Mouse (Mus musculus): Measurements from ENCODE around the gene Cpne5.
"Not testable (repeated sequence)": the region's sequence is repeated elsewhere in the genome, so short reads cannot be mapped to it uniquely, and the experiment has no call there.

Cpne5 gene

DNA sequence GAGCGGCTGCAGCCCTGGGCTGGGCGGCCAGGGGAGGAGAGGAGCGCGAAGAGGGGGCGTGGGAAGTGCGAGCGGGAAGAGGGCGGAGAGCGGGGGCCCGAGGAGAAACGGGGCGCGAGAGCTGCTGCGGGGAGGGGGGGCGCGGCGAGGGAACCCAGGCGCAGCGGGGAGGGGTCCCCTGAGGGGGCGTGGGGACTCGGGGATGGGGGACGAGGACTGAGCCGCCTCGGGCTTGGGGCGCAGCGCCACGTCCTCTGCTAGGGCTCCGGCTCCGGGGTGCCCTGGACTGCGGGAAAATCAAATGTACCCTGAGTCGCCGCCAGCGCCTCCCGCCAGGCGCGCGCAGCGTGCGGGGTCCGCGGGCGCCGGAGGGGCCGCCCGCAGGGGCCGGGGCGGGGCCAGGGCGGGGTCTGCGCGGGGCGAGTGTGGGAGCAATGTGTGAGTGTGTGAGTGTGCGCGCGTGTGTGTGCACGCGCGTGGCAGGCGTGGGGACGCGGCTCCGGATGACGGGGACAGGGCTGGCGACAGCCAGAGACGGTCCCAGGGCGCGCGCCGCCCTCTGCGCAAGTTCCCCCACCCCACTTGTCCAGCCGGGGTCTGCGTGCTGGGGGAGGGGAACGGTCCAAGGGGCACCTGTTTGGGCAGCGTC lies at the start of gene Cpne5:
Gene Cpne5, minus strand, starts transcription at position 396 of the 649 bp plus-strand sequence.
- no peak for DNase-seq (ENCODE audit: low read depth)

DNA sequence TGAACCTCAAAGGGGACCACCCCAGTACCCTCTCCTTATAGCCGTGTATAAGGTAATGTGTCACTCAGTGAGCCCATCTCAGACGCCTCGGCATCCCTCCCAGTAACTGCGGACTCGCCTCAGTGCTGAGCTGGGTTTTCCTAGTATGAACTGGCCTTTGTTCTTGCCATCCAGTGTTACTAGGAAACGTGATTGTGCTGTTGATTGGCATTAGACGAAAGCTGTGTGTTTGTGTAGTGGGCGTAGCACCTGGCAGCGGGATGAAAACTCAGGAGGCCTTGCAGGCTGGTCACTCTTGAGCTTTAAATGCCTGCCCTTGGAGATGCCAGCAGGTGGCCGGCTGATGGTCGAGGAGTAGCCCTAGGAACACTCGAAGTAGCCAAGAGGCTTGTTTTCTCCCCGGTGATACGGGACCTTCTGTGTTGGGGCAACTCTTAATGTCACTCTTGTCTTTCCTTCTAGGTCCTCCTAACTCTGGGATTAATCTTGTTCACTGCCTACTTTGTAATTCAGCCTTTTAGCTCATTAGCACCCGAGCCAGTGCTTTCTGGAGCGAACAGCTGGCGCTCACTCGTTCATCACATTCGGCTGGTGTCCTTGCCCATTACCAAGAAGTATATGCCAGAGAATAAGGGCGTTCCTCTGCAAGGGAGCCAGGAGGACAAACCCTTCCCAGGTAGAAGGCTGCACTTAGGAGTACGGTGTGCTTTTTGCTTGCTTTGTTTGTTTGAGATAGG lies 44.4 kb upstream of the Cpne5 start:
- no peak for DNase-seq (ENCODE audit: low read depth)

DNA sequence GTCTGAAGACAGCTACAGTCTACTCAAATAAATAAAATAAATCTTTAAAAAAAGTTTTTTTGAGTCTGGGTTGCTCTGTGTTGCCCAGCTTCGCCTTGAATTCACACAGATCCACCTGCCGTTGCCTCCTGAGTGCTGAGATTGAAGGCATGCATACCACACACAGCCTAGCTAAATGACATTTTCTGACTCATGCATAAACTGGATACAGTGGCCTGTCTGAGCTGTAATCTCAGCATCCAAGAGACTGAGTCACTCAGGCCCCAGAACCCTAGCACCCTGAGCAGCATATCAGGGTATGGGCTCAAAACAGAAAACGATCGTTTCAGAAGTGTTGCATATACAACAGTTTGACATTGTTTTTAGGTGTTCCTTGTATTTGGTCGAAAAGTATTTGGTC lies 43.6 kb upstream of the Cpne5 start:
- DNase-seq (ENCODE audit: low read depth) = no peak

DNA sequence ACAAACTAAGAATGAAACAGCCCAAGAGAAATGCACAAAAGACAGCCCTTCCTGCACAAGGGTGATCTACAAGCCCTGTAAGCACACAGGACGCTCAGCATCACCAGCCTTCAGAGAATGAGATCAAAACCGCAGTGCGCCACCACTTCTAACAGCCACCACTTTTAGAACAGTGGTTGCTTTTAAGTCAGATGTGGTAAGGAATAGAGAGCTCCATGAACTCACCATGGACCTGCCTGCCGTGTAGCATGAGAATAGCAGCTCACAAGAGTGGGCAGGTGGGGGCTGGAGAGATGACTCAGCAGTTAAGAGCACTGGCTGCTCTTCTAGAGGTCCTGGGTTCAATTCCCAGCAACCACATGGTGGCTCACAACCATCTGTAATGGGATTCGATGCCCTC lies 42.5 kb upstream of the Cpne5 start:
- no peak for DNase-seq (ENCODE audit: low read depth)

DNA sequence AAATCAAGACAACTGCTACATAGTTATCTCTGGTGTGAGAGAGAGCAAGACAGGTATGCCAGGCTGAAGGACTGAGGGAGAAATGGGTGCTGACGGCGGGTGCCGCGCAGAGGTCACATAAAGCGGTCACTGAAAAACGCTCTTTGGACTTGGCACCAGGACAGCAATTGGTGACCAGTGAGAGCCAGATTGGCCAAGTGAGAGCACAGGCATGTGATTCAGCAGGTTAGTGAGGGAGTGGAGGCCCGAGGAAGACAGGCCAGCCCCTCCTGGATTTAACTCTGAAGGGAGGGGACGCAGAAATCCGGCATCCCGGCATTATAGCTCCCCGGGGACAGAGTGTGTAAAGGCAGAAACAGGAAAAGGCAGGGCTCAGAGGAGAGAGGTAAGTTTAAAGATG lies 35.9 kb upstream of the Cpne5 start:
- DNase-seq (ENCODE audit: low read depth) = no peak

DNA sequence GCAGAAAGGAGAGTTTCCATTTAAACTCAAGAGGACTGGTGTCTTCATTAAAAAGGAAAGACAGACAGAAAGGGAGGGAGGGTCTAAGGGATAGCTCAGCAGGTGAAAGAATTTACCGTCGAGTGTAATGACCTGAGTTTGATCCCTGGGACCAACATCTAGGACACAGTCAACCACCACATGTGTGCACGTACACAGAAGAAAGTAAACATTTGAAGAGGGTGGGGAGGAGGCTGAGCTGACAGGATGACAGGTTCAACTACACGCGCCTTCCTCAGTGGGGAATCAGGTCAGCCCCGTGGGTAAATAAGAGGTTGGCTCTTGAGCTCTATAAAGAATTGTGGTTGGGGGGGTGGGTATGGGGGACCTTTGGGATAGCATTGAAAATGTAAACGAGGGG lies 35.2 kb upstream of the Cpne5 start:
- DNase-seq (ENCODE audit: low read depth) = no peak

DNA sequence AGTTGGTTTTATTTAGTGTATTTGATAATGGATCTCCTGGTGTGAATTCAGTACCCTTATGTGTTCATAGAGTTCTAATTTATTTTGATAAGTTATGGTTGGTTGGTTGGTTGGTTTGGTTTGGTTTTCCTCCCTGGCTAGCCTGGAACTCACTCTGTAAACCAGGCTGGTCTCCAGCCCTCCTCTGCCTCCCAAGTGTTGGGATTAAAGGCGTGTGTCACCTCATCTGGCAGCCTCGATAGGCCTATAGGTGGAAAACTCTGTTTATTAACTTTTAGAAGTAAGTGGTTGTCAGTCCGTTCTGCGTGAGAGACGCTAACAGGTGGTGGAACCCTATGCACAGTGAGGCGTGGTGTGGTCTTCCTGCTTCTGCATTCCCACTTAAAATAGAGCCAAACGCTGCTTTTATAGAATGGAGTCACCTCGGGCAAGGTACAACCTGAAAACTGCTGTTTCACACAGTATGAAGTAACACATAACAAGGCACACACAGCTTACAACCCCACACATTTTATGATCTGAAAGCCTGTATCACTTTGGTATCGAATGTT lies 32.3 kb upstream of the Cpne5 start:
- DNase-seq (ENCODE audit: low read depth) = no peak

DNA sequence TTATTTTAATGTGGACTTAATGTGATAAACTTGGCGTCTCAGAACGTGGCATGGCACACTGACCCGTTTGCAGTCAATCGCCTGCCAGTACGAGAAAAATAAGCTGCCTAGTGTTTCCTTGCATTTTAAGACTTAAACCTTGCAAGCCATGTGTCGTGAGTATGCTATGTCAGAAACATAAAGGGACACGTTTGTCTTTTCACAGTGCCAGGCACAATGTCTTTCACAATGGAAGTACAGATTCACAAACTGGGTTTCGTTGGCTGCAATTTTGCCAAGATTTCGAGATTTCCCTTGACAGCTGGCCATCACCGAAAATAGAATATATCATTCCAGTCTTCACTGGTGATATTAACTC lies 31.4 kb upstream of the Cpne5 start:
- DNase-seq (ENCODE audit: low read depth) = no peak

DNA sequence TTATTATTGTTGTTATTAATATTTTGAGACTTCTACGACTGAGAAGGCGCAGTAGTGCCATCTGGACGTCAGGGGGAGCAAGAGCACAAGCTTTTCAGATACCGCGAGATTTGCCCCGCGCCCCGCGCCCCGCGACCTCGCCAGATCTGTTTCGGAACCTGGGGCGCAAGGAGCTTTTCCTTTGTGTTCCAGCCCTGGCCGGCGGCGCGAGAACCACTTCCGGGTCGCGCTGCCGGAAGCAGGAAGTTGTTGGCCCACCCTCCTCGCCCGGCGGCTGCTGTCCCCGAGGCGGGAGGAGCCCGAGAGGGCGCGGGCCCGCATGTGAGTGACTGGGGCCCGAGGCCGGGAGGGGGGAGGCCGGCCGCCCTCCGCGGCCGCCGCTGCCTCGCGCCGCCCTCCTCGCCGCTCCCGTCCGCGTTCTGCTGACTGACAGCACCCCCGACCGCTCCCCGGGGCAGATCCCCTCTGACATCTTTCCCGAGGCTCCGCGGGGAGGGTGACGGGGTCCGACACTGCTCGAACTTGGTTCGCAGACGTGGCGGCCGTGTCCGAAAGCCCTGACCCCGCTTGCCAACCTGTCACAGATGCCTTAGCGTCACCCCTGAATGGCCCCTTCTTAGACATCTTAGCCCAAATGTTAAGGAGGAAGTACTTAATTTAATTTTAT lies 30.8 kb upstream of the Cpne5 start, which contains the start of gene BC004004:
Gene BC004004, plus strand, starts transcription at position 107 of the 667 bp plus-strand sequence.
- DNase-seq (ENCODE audit: low read depth) = peak; percentile 80

DNA sequence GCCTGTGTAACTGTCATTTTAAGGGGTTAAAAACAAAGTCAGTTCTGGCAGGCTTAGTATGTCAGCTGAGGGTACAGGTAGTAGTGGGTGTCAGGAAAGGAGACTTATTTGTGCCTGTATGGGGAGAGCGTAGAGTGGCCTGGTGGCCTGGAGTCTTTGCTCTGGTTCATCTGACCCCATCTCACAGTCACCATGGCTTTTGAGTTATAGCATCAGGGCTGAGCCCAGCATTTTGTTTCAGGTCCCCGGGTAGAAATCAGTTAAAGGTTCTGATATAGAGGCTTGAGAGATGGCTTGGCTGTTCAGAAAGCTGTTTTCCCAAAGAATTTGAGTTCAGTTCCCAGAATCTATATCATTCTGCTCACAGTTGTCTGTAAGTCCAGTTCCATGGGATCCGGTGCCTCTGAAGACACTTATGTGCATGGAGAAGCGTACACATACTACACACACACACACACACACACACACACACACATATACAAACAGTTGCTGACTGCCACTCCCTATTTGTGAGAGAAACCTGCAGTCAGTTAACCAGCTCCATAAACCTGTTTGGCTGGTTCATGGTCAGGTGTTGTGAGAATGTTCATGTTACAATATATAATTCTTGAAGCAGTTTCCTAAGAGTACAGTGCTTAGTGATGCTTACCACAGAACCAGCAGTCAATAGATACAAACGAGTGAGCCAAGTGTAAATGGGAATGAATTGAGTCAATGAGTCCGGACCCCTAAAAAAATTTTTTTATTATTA lies 30.1 kb upstream of the Cpne5 start:
- DNase-seq (ENCODE audit: low read depth) = no peak

DNA sequence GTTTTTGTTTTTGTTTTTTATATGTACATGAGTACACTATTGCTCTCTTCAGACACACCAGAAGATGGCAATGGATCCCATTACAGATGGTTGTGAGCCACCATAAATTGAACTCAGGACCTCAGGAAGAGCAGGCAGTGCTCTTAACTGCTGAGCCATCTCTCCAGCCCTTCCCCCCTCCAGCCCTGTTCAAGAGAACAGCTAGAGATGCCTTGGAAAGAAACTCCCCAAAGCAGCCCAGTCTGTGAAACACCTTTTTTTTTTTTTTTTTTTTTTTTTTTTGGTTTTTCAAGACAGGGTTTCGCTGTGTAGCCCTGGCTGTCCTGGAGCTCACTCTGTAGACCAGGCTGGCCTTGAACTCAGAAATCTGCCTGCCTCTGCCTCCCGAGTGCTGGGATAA lies 29.1 kb upstream of the Cpne5 start:
- DNase-seq (ENCODE audit: low read depth) = not testable (repeated sequence)

DNA sequence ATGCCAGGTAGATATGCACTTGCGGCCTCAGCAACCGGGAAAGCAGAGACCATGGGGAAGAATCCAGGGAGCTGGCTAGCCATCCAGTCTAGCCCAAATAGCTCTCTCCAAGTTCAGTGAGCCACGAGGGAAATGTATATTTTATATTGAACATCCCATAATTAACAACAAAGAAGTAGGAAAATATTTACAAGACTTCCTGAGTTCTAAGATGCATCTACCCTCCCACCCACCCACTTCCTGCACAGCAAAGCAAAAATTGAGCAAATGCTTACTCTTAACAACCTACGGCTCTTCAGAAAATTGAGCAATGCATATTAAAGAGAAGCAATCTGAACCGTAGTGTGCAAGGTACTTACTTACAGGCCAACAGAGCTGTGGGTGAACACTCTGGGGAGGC lies 26.8 kb upstream of the Cpne5 start:
- no peak for DNase-seq (ENCODE audit: low read depth)

DNA sequence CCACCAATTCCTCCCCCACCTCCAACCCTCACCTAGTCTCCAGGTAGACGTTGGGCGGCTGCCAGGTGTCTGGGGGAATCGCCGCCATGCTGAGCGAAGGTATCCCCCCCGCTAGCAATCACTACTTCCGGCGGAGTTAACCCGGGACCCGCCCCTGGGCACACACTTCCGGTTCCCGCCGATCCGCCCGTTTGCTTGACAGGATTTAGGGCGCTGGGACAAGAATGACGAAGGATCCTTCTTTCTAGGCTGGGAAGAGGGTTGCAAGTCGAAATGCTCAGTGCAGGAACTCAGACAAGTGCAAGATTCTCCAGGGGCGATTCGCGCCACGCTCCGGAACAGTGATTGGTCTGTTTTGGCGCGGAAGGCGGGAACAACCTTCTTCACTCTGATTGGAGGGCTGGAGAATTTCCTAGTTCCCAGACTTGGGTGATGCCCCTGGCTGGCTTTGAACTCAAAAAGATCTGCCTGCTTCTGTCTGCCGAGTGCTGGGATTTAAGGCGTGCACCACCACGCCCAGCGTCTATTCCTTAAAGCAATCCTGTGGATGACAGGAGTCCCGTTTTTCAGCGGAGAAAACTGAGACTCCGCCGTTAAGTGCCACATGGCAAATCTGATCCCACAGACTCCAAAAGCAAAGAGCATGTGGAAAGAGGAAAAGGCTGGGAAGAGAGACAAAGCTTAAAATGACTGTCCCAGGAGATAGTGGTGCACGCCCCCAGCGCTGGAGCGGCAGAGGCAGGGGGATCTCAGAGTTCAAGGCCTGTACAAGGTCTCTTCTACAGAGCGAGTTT lies 26.1 kb upstream of the Cpne5 start, which contains the start of gene Ppil1:
Gene Ppil1, minus strand, starts transcription at position 347 of the 794 bp plus-strand sequence.
- DNase-seq (ENCODE audit: low read depth) = peak; percentile 48

DNA sequence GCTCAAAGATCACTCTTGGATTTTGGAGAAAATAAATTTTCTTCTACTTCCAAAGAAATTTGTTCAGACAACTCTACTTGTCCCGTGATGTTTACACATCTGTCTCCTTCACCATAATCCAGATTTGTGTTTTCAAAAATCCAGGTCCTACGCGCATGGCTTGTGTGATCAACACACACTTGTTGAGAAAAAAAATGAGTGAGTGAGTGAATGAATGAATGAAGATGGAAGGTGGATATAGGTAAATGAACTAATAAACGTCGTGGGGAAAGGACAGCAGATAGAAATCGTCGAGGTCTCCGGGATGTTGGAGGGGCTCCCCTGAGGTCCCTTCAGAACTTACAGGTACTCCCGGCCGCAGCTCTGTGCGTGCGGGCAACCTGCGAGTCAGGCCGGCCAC lies 25.4 kb upstream of the Cpne5 start:
- DNase-seq (ENCODE audit: low read depth) = no peak

DNA sequence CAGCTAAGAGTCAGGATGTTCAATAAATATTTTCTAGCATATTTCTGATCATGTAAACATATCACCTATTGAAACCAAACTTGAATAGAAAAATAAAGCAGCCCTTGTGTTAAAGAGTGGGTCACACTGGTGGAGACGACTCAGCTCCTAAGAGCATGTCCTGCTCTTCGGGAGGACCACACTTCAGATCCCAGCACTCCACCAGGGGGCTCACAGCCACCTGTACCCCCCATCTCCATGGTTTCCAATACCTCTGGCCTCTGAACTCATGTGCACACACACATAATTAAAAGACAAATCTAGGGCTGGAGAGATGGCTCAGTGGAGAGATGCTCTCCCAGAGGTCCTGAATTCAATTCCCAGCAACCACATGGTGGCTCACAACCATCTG lies 24.3 kb upstream of the Cpne5 start:
- DNase-seq (ENCODE audit: low read depth) = no peak

DNA sequence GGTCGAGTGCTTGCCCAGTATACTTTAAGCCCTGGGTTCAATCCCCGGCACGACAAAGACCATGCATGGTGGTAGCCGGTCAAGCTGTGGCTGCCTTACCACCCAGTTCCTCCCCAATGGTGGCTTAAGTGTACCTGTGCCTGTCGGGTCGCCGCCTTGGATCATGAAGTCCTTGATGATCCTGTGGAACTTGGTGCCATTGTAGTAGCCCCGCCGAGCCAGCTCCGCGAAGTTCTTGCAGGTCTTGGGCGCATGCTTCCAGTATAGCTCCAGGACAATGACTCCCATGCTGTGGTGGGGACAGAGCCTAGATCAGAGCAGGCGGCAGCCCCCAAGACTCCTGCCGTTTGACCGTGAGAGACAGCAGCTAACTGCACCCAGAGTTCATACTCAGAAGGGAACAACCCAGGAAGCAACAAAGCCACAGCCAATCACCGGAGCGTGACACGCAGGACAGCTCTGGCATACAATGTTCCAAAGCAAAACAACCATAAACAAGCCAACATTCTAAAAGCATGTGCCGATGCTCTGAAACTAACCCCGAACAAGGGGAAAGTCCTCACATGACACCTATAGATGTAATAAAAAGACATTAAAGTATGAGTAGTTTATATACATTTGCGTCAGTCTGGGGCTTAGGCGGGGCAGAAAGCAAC lies 23.8 kb upstream of the Cpne5 start:
- DNase-seq (ENCODE audit: low read depth) = no peak

DNA sequence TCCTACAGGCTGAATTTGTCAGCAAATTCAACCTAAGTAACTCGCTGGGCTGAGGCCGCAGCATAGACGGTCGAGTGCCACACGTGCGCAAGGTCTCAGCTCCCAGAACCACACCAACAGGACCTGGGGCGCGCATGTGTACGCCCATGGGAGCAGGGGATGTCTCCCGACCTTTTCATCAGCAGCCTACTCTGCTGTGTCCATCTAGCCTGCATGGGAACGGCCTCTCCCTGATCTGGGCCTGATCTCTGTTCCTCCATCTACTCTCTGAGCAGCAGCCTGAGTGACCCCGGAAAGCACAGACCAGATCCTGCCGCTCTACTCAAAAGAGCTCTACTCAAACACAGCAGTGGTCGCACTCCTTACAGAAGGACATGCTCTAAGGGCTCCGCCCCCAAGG lies 22.5 kb upstream of the Cpne5 start:
- no peak for DNase-seq (ENCODE audit: low read depth)

DNA sequence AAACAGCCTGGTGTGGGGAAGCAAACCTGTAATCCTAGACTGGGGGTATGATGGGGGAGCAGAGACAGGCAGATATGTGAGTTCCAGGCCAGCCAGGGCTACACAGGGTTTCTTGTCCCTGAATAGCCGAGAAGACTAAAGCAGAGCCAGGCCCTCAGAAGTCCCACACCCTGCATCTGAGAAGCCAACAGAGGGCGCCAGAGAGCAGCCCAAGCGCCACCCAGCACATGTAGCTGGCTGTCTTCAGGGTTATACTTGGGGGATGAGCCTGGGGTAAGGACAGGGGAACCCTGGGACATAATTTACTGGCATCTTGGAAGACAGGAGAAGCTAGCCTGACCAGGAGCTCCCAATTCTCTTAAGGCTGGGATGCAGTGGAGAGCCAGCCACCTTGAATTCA lies 21.5 kb upstream of the Cpne5 start:
- DNase-seq (ENCODE audit: low read depth) = no peak

DNA sequence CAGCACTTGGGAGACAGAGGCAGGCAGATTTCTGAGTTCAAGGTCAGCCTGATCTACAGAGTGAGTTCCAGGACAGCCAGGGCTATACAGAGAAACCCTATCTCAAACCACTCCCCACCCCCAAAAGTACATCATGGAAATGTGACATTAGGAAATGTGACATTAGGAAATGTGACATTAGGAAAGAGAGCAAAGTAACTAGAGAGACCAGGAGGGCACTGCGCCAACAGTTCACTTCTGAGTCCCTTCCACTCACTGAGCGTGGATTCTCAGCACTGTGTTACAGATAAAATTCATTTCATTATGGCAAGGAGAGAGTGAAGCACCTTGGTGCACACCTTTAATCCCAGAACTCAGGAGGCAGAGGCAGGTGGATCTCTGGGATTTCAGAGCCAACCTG lies 21.0 kb upstream of the Cpne5 start:
- no peak for DNase-seq (ENCODE audit: low read depth)

DNA sequence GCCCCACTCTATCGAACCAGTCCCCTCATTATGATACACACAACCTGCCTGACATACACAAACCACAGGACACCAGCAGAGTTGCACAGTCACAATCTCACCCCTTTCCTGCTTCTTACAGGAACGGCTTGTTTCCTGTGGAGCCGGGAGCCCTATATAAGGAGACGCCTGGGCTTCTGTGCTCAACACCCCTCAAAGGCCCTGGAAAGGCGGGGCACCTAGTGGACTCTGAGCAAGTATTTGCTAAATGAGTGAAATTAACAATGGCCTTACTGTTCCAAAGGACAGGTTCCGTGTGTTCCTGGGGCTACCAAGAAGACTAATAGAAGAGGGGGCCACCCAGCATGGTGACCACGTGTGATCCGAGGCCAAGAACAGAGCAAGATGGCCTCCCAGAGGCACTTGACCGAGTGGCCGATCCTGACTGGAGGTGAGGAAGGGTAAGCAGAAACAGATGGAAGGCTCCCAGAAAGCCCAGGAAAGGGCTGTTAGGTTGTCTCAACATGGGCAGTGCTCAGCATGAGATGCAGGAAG lies 20.1 kb upstream of the Cpne5 start:
- DNase-seq (ENCODE audit: low read depth) = no peak
